Mouse (Mus musculus) Patski (cell line): ENCODE data around the gene Impg1. TPM values are rescaled to one million over a fixed set of nuclear protein-coding genes. Genes with fewer than 3 reads are reported as not detected.

ENCODE experiments used
- ATAC-seq: fragments of 100-300 bp; one replicate; pipeline ENCODE4 v1.8.0; 2021
- CTCF ChIA-PET: fragments of 350-600 bp; sonication (Branson Sonifier 250); formaldehyde crosslinking; loops from one replicate; lab custom pipeline; 2022; ENCODE audit warnings: inconsistent platforms; lab: Charles Lee
- POLR2A ChIA-PET: fragments of 350-600 bp; sonication (Branson Sonifier 250); formaldehyde crosslinking; loops from one replicate; lab custom pipeline; 2022; ENCODE audit warnings: antibody characterized with exemption, inconsistent platforms; lab: Charles Lee
- DNase-seq: peaks from one replicate; pipeline ENCODE4 v3.0.0-alpha.2; 2011; ENCODE audit warnings: low read depth, low spot score
- H3K27me3 ChIP-seq: fragments of 371-371 bp; one replicate; pipeline ENCODE4 v1.5.1; 2021
- CTCF ChIP-seq: fragments of 100-300 bp; IDR thresholded peaks from one replicate; pipeline ENCODE4 v1.5.1; 2021
- in situ Hi-C: fragments of 300-500 bp; cut with MboI; formaldehyde crosslinking; loops from 3 replicates; pipeline ENCODE4 v1.11.1; 2018; ENCODE audit warnings: low pct_unique_long_range_greater_than_20kb, mixed read lengths
- polyA plus RNA-seq: library from polyadenylated mRNA; unstranded; gene quantifications from one replicate; pipeline ENCODE4 v1.2.3, GENCODE M21; 2021

The Impg1 gene
- polyA plus RNA-seq, 1 experiment from 2014 or later = not detected

DNA sequence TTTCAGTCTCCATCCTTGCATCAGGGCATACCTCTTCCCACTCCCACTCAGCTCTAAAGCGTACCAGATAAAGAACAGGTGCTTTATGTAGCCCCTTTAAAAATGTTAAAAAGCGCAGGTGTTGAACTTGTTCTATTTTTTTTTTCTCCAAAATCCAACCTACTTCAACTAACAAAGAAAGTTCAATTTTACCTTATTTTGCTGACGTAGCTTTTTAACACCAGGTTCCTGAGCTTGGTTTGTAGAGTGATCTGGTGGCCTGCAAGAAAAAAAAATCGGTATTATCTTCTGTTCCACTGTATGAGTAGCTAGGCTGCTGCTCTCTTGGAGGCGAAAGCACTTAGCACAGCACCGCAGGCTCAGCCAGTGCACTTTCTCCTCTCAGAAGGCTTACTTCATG lies 149.4 kb downstream of the Impg1 start:
- POLR2A ChIA-PET = interaction anchor here (0.7 kb wide), 1 partner anchor 697 kb away, joined by 3 read pairs; no protein-coding TSS in a partner anchor
- TF ChIP-seq CTCF = no peak
- ATAC-seq = no peak
- in situ Hi-C loops = no loop called here
- CTCF ChIA-PET = interaction anchor here (1.2 kb wide), 1 partner anchor 11 kb away, joined by 3 read pairs; no protein-coding TSS in a partner anchor
- H3K27me3 ChIP-seq = no peaks in the 10 kb centered on the region
- no peak for DNase-seq

DNA sequence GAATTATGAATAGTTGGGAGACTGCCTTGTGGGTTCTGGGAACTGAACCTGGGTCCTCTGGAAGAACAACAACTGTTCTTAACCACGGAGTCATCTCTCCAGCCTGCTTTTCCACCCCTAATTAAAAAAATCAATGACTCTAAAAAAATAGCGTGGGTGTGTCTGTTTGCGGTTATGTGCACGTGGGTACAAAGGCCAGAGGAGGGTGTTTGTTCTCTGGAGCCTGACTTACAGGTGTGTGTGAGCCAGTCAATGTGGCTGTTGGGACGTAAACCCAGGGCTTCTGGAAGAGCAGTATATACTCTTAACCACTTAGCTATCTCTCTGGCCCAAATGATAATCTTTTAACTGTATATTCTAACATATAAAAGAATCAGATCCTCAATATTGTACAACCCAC lies 151.7 kb downstream of the Impg1 start:
- ChIA-PET POLR2A (no interaction called here), CTCF (no interaction called here)
- no peak for DNase-seq
- no peaks in the 10 kb centered on the region for H3K27me3 ChIP-seq
- in situ Hi-C loops = no loop called here
- no peak for TF ChIP-seq CTCF
- no peak for ATAC-seq

DNA sequence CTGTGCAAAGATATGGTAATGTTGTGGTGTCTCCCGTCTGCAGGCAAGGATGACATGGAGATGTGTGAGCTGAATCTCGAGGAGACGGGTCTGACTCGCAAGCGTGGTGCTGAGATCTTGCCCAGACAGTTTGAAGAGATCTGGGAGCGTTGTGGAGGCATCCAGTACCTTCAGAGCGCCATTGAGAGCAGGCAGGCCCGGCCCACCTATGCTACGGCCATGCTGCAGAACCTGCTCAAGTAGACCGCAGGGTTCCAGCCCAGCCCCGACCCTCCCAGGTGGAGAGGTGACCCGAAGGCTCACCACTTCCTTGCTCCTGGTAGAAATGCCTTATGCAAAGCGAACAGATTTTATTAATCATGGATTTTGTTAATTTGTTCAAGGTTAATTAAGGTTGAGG lies 157.7 kb downstream of the Impg1 start:
- no peak for DNase-seq
- in situ Hi-C loops = no loop called here
- no peak for ATAC-seq
- no peak for TF ChIP-seq CTCF
- ChIA-PET CTCF (no interaction called here), POLR2A (no interaction called here)
- H3K27me3 ChIP-seq = no peaks in the 10 kb centered on the region

DNA sequence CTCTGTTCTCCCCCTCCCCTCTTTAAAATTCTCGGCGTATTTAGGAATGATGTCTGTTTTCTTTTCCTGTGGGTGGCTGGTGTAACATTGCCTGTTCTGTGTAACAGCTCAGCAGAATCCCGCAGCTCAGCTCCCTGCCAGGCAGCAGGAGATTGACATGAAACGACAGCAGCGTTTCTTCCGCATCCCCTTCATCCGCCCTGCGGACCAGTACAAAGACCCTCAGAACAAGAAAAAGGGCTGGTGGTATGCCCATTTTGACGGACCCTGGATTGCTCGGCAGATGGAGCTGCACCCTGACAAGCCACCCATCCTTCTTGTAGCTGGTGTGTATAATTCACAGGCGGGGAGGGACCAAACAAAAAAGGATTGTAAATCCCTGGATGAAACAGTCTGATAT lies 158.4 kb downstream of the Impg1 start:
- in situ Hi-C loops = no loop called here
- no peak for DNase-seq
- ATAC-seq = no peak
- no peak for TF ChIP-seq CTCF
- ChIA-PET CTCF (no interaction called here), POLR2A (no interaction called here)
- H3K27me3 ChIP-seq = no peaks in the 10 kb centered on the region

DNA sequence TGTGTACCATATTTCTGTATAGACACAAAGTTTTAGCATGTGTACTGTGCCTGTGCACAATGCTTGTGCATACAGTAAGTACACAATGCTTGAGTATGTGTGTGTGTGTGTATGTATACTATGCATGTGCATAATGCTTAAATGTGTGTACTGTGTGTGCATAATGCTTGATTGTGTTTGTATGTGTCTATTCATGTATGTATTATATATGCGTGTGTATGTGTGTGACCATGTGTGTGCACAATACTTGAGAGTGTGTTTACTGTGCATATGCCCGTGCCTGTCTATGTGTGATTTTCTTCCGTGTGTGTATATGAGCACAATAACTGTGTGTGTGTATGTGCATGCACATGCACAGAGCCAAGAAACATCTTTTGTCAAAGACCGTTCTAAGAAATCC lies 158.9 kb downstream of the Impg1 start:
- no peak for TF ChIP-seq CTCF
- ATAC-seq (no peak), DNase-seq (no peak)
- H3K27me3 ChIP-seq = no peaks in the 10 kb centered on the region
- ChIA-PET POLR2A (no interaction called here), CTCF (no interaction called here)
- in situ Hi-C loops = no loop called here

DNA sequence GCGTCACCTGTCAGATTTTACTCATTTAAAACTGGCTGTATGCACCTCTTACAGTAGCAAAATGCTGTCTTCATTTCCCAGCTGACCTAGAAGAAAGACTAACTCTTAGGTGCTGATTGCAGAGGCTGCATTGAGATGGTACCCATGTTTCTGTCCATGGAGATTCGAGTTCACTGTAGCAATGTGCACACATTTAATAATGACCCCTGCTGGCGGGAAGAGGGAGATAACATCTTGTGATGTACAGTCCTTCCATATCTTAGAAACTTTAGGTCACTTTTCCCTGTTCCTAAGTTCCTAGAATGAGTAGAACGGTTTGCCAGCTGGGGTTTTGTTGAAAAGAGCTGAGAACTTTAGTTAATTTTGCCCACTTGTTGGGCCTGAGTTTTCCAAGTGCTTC lies 161.8 kb downstream of the Impg1 start:
- in situ Hi-C loops = no loop called here
- CTCF ChIA-PET = interaction anchor here (1.1 to 2.6 kb wide), 3 partner anchors 9 to 201 kb away, joined by 3 to 6 read pairs (median 4); no protein-coding TSS in a partner anchor
- POLR2A ChIA-PET = no interaction called here
- H3K27me3 ChIP-seq = no peaks in the 10 kb centered on the region
- DNase-seq (no peak), ATAC-seq (peak; percentile 39)
- peak; percentile 53 for TF ChIP-seq CTCF

DNA sequence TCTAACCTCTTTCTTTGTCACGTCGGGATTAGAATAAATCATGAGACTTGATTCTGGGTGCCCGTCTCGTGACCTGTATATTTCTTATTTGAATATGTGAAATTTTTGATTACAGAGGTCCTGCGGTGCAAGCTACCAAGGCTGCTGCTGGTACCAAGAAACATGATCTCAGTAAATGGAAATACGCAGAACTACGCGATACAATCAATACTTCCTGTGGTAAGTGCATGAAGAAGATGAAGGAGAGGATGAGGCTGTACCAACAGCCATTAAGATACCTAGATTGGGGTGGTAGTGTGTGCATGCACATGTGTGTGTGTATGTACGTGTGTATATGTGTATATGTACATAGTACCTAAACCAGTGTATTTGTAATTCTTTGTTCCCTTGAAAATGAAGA lies 166.2 kb downstream of the Impg1 start:
- in situ Hi-C loops = no loop called here
- DNase-seq (no peak), ATAC-seq (no peak)
- TF ChIP-seq CTCF = no peak
- no peaks in the 10 kb centered on the region for H3K27me3 ChIP-seq
- CTCF ChIA-PET = no interaction called here
- POLR2A ChIA-PET = interaction anchor here (0.7 kb wide), 1 partner anchor 15 kb away, joined by 3 read pairs; no protein-coding TSS in a partner anchor

DNA sequence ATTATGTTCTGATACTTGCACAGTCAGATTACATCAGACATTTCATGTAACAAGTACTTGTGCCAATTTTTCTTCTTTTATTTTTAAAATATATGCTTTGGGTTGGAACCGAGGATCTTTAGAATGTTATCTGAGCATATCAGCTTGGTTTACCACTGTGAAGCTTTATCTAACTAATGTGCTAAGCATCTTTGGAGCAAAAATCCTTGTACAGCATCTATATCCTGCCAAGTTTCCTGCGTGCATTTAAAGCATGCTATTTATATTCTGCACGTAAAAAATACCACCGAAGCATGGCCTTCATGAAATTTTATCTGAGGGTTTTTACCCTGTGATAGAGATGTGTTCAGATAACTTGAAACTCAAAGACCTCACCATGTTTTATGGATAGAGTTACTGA lies 169.2 kb downstream of the Impg1 start:
- H3K27me3 ChIP-seq = no peaks in the 10 kb centered on the region
- in situ Hi-C loops = no loop called here
- no peak for TF ChIP-seq CTCF
- ChIA-PET POLR2A (no interaction called here), CTCF (no interaction called here)
- ATAC-seq = no peak
- DNase-seq = no peak

DNA sequence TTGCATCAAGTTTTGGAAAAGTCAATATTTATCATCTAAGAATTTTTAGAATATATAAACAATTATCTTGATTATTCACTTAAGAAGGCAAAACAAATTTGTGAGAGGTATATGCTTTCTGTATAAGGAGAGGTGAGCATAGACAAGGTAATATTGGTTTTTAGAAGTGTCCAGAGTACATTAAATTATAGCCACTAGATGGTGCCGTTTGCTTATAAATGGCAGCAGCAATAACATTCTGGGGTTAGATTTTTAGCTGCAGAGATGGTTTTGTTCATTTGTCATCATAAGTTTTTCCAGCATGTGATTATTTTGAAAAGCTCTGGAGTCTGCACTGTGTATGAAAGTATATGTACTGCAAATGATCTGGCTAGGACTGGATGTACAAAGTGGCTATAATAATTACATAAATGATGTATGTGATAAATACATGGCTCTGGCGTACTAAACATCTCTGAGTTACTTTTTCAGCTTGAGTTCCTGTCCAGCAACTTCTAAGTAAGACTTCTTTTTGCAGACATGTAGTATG lies 172.2 kb downstream of the Impg1 start:
- no peaks in the 10 kb centered on the region for H3K27me3 ChIP-seq
- TF ChIP-seq CTCF = peak; percentile 36
- in situ Hi-C loops = no loop called here
- ChIA-PET CTCF (interaction anchor here (1.7 kb wide), 1 partner anchor 20 kb away, joined by 5 read pairs; no protein-coding TSS in a partner anchor), POLR2A (no interaction called here)
- DNase-seq (no peak), ATAC-seq (no peak)

DNA sequence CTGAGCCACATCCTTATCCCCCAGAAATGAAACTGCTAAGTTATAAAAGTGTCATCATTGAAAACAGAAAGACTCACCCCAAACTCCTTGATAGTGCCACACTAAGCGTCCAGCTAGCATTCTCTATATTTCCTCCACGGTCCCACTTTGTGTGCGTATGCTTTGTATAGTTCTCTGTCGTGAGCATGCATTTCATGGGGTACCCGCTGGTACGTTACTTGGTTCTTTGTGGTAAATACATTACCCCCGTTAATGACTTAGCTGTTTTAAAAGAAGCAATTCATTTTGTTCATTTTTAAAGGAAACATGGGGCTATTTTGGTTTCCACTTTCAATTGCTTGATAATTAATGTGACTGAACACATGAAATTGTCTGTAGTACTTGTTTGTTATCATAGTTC lies 178.4 kb downstream of the Impg1 start:
- DNase-seq = no peak
- CTCF ChIA-PET = no interaction called here

DNA sequence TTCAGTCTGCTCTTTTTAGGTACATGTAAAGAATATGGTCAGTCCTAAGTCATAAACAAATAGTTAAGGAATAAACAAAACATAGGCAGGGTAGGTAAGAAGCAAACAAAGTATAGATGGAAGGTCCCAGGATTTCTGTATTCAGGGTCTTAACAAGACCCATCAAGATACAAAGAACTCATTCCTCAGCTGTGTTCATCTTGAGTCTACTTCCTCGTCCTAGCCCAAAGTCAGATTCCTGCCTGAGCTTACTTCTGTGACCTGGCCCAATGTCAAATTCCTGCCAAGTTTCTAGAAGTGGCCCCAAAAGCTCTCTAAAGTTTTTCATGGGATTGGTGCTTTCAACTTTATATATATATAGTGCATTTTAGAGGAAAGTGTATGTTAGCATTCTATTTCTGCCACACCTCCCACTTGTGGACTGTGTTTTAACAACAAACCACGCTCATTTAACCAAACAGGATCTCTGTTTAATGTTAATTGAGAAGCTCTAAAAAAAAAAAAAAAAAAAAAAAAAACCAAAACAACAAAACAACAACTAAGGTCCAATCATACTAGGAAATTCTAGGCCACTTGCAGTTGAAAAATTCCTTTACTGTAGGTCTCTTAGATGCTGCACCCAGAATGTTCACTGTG lies 180.6 kb downstream of the Impg1 start:
- DNase-seq (no peak), ATAC-seq (no peak)
- TF ChIP-seq CTCF = no peak
- POLR2A ChIA-PET = interaction anchor here (0.6 kb wide), 1 partner anchor 14 kb away, joined by 3 read pairs; no protein-coding TSS in a partner anchor
- no peaks in the 10 kb centered on the region for H3K27me3 ChIP-seq
- in situ Hi-C loops = no loop called here
- CTCF ChIA-PET = interaction anchor here (1.1 to 1.6 kb wide), 2 partner anchors 16 to 121 kb away, joined by 3 to 6 read pairs; no protein-coding TSS in a partner anchor

More for the DNA sequence above, 178.4 kb downstream of the Impg1 start:
- in situ Hi-C loops = no loop called here
- ATAC-seq = no peak
- TF ChIP-seq CTCF = no peak
- POLR2A ChIA-PET = no interaction called here
- no peaks in the 10 kb centered on the region for H3K27me3 ChIP-seq
